Mouse (Mus musculus) kidney, embryonic 15.5 days (tissue): ENCODE results near the gene Pcbd1. TPM values are rescaled to one million over a fixed set of nuclear protein-coding genes. Genes with fewer than 3 reads are reported as not detected.
"Not testable (repeated sequence)": the region's sequence is repeated elsewhere in the genome, so short reads cannot be mapped to it uniquely, and the experiment has no call there.

Experiments
- ATAC-seq: fragments of 200-750 bp; cut with Nextera tagmentation; replicated peaks from 2 replicates; pipeline ENCODE4 v1.8.0; 2017; ENCODE audit warnings: moderate TSS enrichment; ENCODE audit not compliant: low FRiP score
- H3K27ac ChIP-seq: fragments of 300-500 bp; sonication (generic); 2 replicates; pipeline ENCODE4 v1.5.1; 2015; ENCODE audit warnings: mild to moderate bottlenecking, inconsistent platforms
- H3K27me3 ChIP-seq: fragments of 300-500 bp; sonication (generic); 2 replicates; pipeline ENCODE4 v1.6.1; 2015; ENCODE audit warnings: inconsistent platforms
- H3K36me3 ChIP-seq: fragments of 300-500 bp; sonication (generic); 2 replicates; pipeline ENCODE4 v1.6.1; 2015; ENCODE audit warnings: inconsistent platforms
- H3K4me1 ChIP-seq: fragments of 300-500 bp; sonication (generic); 2 replicates; pipeline ENCODE4 v1.6.1; 2015; ENCODE audit warnings: inconsistent platforms
- H3K4me2 ChIP-seq: fragments of 300-500 bp; sonication (generic); 2 replicates; pipeline ENCODE4 v1.6.1; 2015; ENCODE audit warnings: moderate library complexity, mild to moderate bottlenecking, inconsistent platforms
- H3K4me3 ChIP-seq: fragments of 300-500 bp; sonication (generic); replicated peaks from 2 replicates; pipeline ENCODE4 v1.5.1; 2015; ENCODE audit warnings: mild to moderate bottlenecking, inconsistent platforms
- H3K9ac ChIP-seq: fragments of 300-500 bp; sonication (generic); 2 replicates; pipeline ENCODE4 v1.6.1; 2015; ENCODE audit warnings: mild to moderate bottlenecking, inconsistent platforms
- H3K9me3 ChIP-seq: fragments of 300-500 bp; sonication (generic); replicated peaks from 2 replicates; pipeline ENCODE4 v1.6.1; 2016; ENCODE audit warnings: inconsistent platforms
- WGBS: fragments of 180-500 bp; shearing (Covaris S2); methylation state at CpG from one replicate; pipeline ENCODE4 v1.1.7; 2015; ENCODE audit warnings: mixed read lengths; 5-methylcytosine and 5-hydroxymethylcytosine counted together
- polyA plus RNA-seq: library from polyadenylated mRNA; unstranded; fragments of >200 nt; fragmentation: Nextera tagmentation; extraction: Ambion mirVana; gene quantifications from 2 replicates; pipeline ENCODE4 v1.2.1, GENCODE M21; 2015

Gene Pcbd1
- polyA plus RNA-seq, 1 experiment from 2014 or later, result 144 TPM

DNA sequence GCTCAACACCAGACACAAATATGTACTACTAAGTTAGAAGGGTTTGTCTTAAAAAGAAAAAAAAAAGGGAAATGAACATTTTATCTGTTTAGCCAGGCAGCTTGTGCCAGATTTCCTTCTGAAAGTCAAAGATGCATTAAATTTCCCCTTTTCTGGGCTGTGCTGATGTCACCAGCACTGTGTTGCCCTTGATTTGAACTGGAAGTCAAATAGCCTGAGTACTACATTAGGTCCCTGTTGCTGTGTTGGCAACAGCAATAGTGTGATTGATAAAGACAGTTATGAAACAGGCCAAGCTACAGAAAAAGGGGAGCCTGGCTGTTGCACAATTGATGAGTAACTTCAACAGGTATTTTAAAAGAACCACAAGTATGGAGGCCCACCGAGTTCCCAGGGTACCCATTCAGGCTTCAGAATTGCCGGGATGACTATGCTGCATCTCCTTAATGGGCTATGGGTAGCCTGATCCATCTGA is 25.2 kb downstream of the Pcbd1 start:
- ATAC-seq, result no peak
- H3K4me1 ChIP-seq, result no peaks in the 10 kb centered on the region
- H3K27me3 ChIP-seq, result no peaks in the 10 kb centered on the region
- H3K9ac ChIP-seq, result no peak overlapping the region
- H3K9me3 ChIP-seq, result no peaks in the 10 kb centered on the region
- H3K4me3 ChIP-seq, result no peak overlapping the region
- H3K36me3 ChIP-seq, result peaks cover 70% of the 10 kb centered on the region
- H3K27ac ChIP-seq, result no peak overlapping the region
- 93% methylated on average over 2 of the region's 2 CpGs for WGBS
- H3K4me2 ChIP-seq, result no peak overlapping the region

DNA sequence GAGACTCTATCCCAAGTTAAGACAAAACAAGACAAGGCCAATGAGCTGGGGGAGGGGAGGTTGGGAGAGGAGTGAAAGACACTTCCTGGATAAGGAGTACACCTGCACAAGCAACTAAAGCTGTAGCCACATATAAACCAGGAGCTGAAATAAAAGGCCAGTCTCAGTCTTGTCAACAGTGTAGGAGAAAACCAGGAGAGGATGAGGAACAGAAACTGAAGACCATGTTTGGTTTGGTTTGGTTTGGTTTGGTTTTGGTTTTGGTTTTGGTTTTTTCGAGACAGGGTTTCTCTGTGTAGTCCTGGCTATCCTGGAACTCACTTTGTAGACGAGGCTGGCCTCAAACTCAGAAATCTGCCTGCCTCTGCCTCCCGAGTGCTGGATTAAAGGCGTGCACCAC is 32.6 kb downstream of the Pcbd1 start:
- not testable (repeated sequence) for H3K4me2 ChIP-seq, H3K4me3 ChIP-seq, ATAC-seq, H3K27ac ChIP-seq, H3K4me1 ChIP-seq, H3K27me3 ChIP-seq, H3K9ac ChIP-seq, H3K9me3 ChIP-seq
- peaks cover 43% of the 10 kb centered on the region for H3K36me3 ChIP-seq
- 92% methylated on average over 4 of the region's 4 CpGs for WGBS

DNA sequence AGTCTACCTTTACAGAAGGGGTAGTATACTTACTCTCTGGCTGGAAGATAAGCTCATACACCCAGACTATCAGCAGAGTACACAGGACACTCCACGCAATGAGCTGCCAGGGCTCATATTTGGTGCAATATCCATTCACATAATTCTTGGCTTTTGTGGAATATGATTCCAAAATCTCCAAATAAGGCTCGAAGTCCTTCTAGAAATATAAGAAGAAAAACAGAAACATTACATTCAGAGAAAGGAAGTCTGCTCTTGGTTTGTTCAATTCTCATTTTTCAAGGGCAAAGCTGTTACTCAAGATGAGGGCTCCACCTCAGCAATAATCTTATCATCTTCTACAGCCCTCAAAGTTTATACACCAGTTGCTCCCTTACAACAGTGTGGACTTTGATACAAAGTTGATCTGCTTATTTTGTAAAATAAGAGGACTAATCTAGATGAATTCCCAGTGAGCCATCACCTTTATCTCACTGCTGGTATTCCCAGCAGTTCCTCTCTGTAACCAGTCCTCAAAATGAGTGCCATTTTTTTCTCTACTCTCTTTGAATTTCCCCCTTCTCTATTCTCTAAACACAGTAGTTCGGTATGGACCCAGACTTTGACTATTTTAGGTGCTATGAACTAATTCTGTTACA is 34.3 kb downstream of the Pcbd1 start:
- 85% methylated on average over 3 of the region's 3 CpGs for WGBS
- H3K4me3 ChIP-seq, result no peak overlapping the region
- H3K27ac ChIP-seq, result no peak overlapping the region
- H3K27me3 ChIP-seq, result no peaks in the 10 kb centered on the region
- no peak for ATAC-seq
- no peak overlapping the region for H3K9ac ChIP-seq
- H3K36me3 ChIP-seq, result peaks cover 41% of the 10 kb centered on the region
- no peaks in the 10 kb centered on the region for H3K4me1 ChIP-seq
- no peak overlapping the region for H3K4me2 ChIP-seq
- H3K9me3 ChIP-seq, result no peaks in the 10 kb centered on the region

DNA sequence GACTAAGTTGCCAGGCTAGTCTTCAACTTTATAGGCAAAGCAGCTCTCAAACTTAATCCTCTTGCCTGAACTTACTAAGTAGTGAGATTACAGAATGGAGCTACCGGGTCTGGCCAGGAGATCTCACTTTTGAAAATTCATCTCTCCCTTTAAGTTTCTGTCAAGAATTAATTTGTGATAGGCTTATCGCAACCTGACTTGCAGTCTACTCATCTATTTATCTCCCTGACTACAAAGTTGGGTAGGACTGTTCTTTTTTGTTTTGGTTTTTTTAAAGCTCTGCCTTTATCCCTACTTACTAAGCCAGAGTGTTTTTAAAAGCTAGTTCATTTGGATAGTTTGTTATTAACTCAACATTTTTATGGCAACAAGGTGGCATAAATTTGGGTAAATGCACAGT is 35.3 kb downstream of the Pcbd1 start:
- no peak overlapping the region for H3K9ac ChIP-seq
- no peak overlapping the region for H3K4me3 ChIP-seq
- 93% methylated on average over 2 of the region's 2 CpGs for WGBS
- H3K27me3 ChIP-seq, result no peaks in the 10 kb centered on the region
- H3K27ac ChIP-seq, result no peak overlapping the region
- peaks cover 33% of the 10 kb centered on the region for H3K36me3 ChIP-seq
- no peaks in the 10 kb centered on the region for H3K4me1 ChIP-seq
- ATAC-seq, result no peak
- no peaks in the 10 kb centered on the region for H3K9me3 ChIP-seq
- no peak overlapping the region for H3K4me2 ChIP-seq

DNA sequence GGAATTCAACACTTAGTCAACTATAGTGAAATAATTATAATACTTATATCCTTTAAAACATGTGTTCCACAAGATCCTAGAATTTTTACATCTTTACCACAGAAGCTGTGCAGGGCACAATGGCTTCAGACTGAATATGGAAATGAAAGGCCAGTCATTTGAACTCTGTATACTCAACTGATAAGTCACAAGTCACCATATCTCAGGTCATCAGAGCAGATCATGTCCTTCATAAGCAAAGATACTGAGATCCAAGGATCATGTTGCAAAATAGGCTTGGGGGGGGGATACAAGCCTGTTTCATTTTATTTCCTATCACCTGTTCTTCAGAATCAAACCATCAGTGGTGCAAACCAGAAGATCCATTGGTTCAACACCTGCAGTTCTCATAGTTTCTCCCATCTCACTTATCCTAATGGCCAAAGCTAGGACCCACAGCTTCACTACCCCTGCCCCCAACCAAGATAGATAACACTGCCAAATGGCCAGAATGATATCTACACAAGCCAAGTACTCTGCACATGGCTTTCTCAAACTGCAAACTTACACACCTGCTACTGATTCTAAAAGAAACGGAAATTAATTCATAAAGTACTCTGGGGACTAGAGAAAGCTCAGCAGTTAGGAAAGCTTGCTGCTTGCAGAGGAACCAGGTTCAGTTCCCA is 39.7 kb downstream of the Pcbd1 start:
- no peak for ATAC-seq
- Histone ChIP-seq H3K4me2 (no peak overlapping the region), H3K4me3 (no peak overlapping the region), H3K9me3 (no peaks in the 10 kb centered on the region), H3K36me3 (peaks cover 16% of the 10 kb centered on the region; the same call in 1 of the 2 replicates), H3K27ac (no peak overlapping the region), H3K9ac (no peak overlapping the region), H3K4me1 (no peaks in the 10 kb centered on the region), H3K27me3 (no peaks in the 10 kb centered on the region)
- WGBS, result 92% methylated on average over 1 of the region's 1 CpGs

DNA sequence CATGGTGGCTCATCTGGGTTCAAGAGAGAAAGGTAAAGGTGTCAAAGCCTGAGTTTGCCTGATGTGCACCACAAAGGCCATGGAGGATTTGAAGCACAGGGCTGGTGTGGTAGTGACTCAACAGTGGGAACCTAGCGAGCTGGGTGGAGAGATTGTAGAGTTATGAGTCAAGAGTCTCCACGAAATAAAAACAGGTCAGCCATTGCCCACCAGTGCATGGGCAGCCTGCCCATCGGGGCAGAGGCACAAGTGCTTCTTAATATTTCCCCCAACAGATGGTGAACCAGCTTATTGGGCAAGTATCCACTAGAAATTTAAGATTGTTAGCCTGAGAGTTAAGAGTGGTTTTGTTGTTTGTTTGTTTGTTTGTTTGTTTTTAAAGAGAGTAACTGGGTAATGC is 41.8 kb downstream of the Pcbd1 start:
- H3K4me1 ChIP-seq, result no peaks in the 10 kb centered on the region
- WGBS, result 83% methylated on average over 3 of the region's 3 CpGs
- no peak overlapping the region for H3K9ac ChIP-seq
- ATAC-seq, result no peak
- H3K9me3 ChIP-seq, result no peaks in the 10 kb centered on the region
- peaks cover 22% of the 10 kb centered on the region; the same call in 1 of the 2 replicates for H3K36me3 ChIP-seq
- H3K27ac ChIP-seq, result no peak overlapping the region
- no peak overlapping the region for H3K4me2 ChIP-seq
- no peaks in the 10 kb centered on the region for H3K27me3 ChIP-seq
- H3K4me3 ChIP-seq, result no peak overlapping the region

DNA sequence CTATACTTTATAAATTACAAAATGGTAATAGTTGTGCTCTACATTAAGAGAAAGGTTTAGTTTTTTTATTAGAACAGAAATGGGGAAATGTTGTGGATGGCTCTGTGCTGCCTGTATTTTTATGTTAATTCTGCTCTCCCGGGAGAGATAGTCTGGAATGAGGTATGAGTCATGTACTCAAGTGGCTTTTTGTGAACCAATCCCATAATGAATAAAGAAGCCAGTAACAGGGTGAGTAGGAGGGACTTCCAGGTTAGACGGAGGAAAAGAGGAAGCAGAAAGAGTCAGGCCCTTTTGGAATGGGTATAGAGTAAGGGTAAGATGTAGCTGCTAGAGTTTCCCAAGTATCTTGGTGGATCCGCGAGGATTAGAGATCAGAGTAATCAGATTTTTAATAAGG is 44.9 kb downstream of the Pcbd1 start:
- Histone ChIP-seq H3K9me3 (no peaks in the 10 kb centered on the region), H3K27me3 (no peaks in the 10 kb centered on the region), H3K36me3 (peaks cover 18% of the 10 kb centered on the region; the same call in 1 of the 2 replicates), H3K27ac (no peak overlapping the region), H3K4me2 (no peak overlapping the region), H3K4me3 (no peak overlapping the region), H3K4me1 (no peaks in the 10 kb centered on the region), H3K9ac (no peak overlapping the region)
- no peak for ATAC-seq
- 83% methylated on average over 4 of the region's 4 CpGs for WGBS

DNA sequence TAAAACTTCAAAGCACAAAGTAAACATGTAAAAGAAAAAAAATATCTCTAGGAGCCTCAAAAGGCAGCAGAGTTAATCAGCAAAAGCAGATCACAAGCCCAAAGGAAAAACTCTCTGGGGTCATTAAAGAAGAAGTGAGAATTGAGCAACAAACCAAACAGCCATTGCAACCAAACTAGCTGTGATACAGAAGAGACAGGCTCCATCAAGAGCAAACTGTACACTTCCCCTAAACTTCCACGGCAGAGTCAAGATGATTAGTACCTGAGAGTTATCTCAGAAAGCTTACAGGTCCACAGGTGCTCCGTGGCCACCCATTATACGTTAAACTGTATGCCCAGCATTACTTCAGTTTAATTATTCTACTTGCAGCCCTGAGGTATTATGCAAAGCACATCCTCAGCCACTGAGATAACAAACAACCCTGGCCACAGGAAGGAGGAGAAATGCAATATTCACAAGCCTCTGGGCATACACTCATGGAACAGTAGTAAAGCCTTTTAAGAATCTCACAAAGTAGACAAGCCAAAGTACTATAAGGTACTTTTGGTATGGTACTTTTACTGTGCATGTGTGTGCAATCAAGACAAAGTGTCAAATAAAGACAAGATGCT is 46.2 kb downstream of the Pcbd1 start:
- no peak for ATAC-seq

DNA sequence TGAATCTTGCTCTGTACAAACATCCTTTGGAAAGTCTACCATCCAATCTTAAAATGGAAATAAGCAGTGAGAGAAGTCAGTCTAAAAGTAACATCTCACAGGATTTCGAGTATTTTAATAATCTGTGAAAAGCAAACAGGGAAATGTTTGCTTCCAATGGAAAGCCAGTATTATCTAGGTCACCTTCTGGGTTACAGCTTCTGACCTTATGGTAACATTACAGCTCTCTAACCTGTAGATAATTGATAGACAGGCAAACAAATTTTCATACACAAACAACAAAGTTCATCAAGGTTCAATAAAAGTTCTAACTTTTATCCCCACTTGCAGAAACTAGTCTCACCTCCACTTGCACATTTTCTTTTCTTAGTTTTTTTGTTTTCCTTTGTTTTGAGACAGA is 48.4 kb downstream of the Pcbd1 start:
- 77% methylated on average over 1 of the region's 1 CpGs for WGBS
- Histone ChIP-seq H3K9ac (no peak overlapping the region), H3K36me3 (peaks cover 19% of the 10 kb centered on the region), H3K4me2 (no peak overlapping the region), H3K4me1 (no peaks in the 10 kb centered on the region), H3K27ac (no peak overlapping the region), H3K4me3 (no peak overlapping the region), H3K9me3 (no peaks in the 10 kb centered on the region), H3K27me3 (no peaks in the 10 kb centered on the region)
- ATAC-seq, result no peak

More for the DNA sequence above, 46.2 kb downstream of the Pcbd1 start:
- Histone ChIP-seq H3K4me3 (no peak overlapping the region), H3K27ac (no peak overlapping the region), H3K36me3 (peaks cover 22% of the 10 kb centered on the region; the same call in 1 of the 2 replicates), H3K9me3 (no peaks in the 10 kb centered on the region), H3K9ac (no peak overlapping the region), H3K4me2 (no peak overlapping the region), H3K4me1 (no peaks in the 10 kb centered on the region), H3K27me3 (no peaks in the 10 kb centered on the region)
- WGBS, result 55% methylated on average over 3 of the region's 3 CpGs

DNA sequence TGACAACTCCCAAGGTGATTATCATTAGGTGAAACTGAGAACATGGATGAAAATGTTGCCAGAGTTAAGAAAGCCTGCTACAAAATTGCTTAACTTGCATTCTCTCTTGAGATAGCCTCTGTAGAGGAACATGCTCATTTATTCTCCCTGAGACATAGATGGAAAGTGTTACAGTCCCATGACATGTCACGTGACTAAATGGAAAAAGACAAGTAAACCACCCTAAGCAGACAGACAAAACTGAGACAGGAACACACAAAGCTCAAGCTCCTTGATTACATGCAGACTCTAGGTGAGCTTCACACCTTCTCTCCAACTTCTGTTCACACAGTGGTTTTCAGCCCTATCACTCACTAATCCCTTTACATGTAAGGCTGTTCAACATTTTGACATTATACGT is 54.2 kb downstream of the Pcbd1 start:
- Histone ChIP-seq H3K4me3 (no peak overlapping the region), H3K36me3 (peaks cover 16% of the 10 kb centered on the region), H3K4me2 (no peak overlapping the region), H3K4me1 (peaks cover 13% of the 10 kb centered on the region), H3K27me3 (no peaks in the 10 kb centered on the region), H3K9ac (no peak overlapping the region), H3K9me3 (no peaks in the 10 kb centered on the region), H3K27ac (no peak overlapping the region)
- no peak for ATAC-seq
- WGBS, result 86% methylated on average over 2 of the region's 2 CpGs
